Mouse (Mus musculus): Measurements from ENCODE around the gene Gm20388. TPM values are rescaled to one million over a fixed set of nuclear protein-coding genes. Genes with fewer than 3 reads are reported as not detected.

The Gm20388 gene
- polyA plus RNA-seq, 1 experiment, result 10.6 TPM

- peak; percentile 72 for TF ChIP-seq CTCF (IDR thresholded peaks at IDR 0.05; ENCODE audit: control insufficient read depth, insufficient read depth, low read length)
- TF ChIP-seq POLR2A (IDR thresholded peaks at IDR 0.05; ENCODE audit: borderline replicate concordance, control insufficient read depth, low read depth, low read length), result no peak
- WGBS, result 42% methylated on average over 8 of the region's 8 CpGs
- no peak overlapping the region for H3K27ac ChIP-seq (ENCODE audit: control insufficient read depth, insufficient read depth, low read depth, low read length, poor library complexity)
Observed at GRCm38 (mm10) chr8:122162992-122163391, 2252.4 kb downstream of the Gm20388 start.

DNA sequence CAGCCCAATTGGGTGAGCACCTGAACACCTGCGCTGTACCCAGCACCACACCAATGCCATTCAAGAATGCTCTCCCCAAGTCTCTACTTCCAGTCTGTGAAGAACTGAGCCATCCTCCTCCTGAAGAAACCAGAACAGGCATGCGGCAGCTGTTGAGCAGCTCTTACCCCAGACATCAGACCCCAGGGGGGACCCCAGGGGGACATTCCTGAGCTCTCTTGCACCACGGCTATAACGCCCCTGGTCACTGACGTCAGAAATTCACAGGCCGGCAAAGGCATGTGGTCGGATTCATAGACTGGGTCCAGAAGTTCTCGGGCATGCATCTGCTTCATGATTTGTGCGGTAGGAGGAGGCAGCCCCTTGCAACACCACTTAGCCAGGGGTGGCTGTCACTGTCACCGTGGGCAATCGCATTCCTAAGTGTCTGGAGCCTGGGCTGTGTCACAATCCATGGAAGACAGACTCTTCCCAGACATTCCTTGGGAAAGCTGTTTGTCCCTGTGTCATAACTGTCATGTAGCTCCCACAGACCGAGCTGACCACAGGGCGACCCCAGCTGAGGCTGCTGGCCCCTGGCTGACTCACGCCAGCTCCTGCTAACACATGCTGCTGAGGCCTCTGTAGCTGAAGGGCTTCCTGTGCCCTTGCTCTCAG is 2256.7 kb downstream of the Gm20388 start:
- TF ChIP-seq POLR2A (IDR thresholded peaks at IDR 0.05; ENCODE audit: borderline replicate concordance, control insufficient read depth, low read depth, low read length) (no peak), CTCF (IDR thresholded peaks at IDR 0.05; ENCODE audit: control insufficient read depth, insufficient read depth, low read length) (no peak)
- 80% methylated on average over 14 of the region's 14 CpGs for WGBS
- no peak overlapping the region for H3K27ac ChIP-seq (ENCODE audit: control insufficient read depth, insufficient read depth, low read depth, low read length, poor library complexity)
- no peaks in the 10 kb centered on the region for H3K4me1 ChIP-seq (ENCODE audit: control insufficient read depth, insufficient read depth, low read length)
- no peak overlapping the region for H3K4me3 ChIP-seq (replicated peaks; ENCODE audit: control insufficient read depth, low read depth, low read length)

More at GRCm38 (mm10) chr8:122162992-122163391, 2252.4 kb downstream of the Gm20388 start:
- Histone ChIP-seq H3K4me1 (ENCODE audit: control insufficient read depth, insufficient read depth, low read length) (no peaks in the 10 kb centered on the region), H3K4me3 (replicated peaks; ENCODE audit: control insufficient read depth, low read depth, low read length) (no peak overlapping the region)

DNA sequence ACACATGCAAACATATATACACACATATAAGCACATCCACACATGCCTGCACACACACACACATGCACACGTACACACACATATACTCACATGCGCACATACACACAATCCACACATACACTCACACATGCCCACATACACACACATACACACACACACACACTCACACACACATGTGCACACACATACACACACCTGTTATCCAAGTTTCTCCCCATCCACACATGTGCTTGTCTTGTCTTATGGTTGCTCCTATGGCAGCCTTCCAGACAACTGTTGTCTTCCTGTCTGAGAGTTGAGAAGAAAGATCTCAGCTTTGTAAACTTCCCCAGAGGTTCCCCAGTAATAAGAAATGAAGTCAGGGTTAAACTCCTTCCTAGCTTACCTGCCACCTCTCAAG is 2258.8 kb downstream of the Gm20388 start:
- no peaks in the 10 kb centered on the region for H3K4me1 ChIP-seq (ENCODE audit: control insufficient read depth, insufficient read depth, low read length)
- H3K4me3 ChIP-seq (replicated peaks; ENCODE audit: control insufficient read depth, low read depth, low read length), result no peak overlapping the region
- no peak overlapping the region for H3K27ac ChIP-seq (ENCODE audit: control insufficient read depth, insufficient read depth, low read depth, low read length, poor library complexity)
- TF ChIP-seq CTCF (IDR thresholded peaks at IDR 0.05; ENCODE audit: control insufficient read depth, insufficient read depth, low read length) (no peak), POLR2A (IDR thresholded peaks at IDR 0.05; ENCODE audit: borderline replicate concordance, control insufficient read depth, low read depth, low read length) (no peak)
- 98% methylated on average over 2 of the region's 2 CpGs for WGBS

GRCm38 (mm10) chr8:122171823-122172222 is 2261.2 kb downstream of the Gm20388 start:
- 68% methylated on average over 4 of the region's 4 CpGs for WGBS
- TF ChIP-seq POLR2A (IDR thresholded peaks at IDR 0.05; ENCODE audit: borderline replicate concordance, control insufficient read depth, low read depth, low read length), result no peak
- no peak for TF ChIP-seq CTCF (IDR thresholded peaks at IDR 0.05; ENCODE audit: control insufficient read depth, insufficient read depth, low read length)
- no peak overlapping the region for H3K4me3 ChIP-seq (replicated peaks; ENCODE audit: control insufficient read depth, low read depth, low read length)

DNA sequence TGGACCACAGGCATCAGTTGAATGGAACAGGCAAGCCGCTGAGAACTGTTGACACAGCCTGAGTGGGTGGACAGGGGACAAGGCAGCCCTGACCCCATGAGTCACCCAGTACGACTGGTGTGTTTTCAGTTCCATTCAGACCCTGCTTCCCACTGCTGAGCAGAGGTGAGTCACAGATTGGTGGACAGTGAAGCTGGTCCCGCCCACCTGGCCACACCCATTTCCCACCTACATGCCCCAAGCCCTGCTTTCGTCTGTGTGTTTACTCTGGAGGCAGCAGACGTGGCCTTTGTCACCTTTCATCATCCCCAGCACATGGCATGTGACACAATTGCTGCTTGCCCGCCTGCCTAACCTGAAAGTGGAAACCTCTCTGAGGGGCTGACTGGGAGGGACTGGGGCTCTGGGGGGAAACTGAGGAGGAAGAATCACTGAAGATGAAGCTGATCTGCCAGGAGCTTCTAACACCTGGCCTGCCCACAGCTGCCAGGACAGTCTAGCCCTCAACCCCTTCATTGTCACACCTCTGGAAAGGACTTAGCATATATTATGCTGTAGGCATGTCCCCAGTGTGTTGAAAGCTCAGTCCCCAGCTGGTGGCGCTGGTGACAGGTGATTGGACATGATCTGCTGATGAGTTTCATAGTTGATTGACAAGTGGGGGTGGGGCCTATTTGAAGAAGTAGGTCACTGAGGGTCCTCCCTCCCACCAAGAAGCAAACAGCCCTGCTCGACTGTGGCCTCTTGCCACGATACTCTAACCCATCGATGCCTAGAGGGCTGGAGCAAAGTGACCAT is 2263.7 kb downstream of the Gm20388 start:
- TF ChIP-seq CTCF (IDR thresholded peaks at IDR 0.05; ENCODE audit: control insufficient read depth, insufficient read depth, low read length) (no peak), POLR2A (IDR thresholded peaks at IDR 0.05; ENCODE audit: borderline replicate concordance, control insufficient read depth, low read depth, low read length) (no peak)
- Histone ChIP-seq H3K4me3 (replicated peaks; ENCODE audit: control insufficient read depth, low read depth, low read length) (no peak overlapping the region), H3K27ac (ENCODE audit: control insufficient read depth, insufficient read depth, low read depth, low read length, poor library complexity) (no peak overlapping the region), H3K4me1 (ENCODE audit: control insufficient read depth, insufficient read depth, low read length) (no peaks in the 10 kb centered on the region)
- 33% methylated on average over 10 of the region's 10 CpGs for WGBS

More at GRCm38 (mm10) chr8:122171823-122172222, 2261.2 kb downstream of the Gm20388 start:
- Histone ChIP-seq H3K27ac (ENCODE audit: control insufficient read depth, insufficient read depth, low read depth, low read length, poor library complexity) (no peak overlapping the region), H3K4me1 (ENCODE audit: control insufficient read depth, insufficient read depth, low read length) (no peaks in the 10 kb centered on the region)

DNA sequence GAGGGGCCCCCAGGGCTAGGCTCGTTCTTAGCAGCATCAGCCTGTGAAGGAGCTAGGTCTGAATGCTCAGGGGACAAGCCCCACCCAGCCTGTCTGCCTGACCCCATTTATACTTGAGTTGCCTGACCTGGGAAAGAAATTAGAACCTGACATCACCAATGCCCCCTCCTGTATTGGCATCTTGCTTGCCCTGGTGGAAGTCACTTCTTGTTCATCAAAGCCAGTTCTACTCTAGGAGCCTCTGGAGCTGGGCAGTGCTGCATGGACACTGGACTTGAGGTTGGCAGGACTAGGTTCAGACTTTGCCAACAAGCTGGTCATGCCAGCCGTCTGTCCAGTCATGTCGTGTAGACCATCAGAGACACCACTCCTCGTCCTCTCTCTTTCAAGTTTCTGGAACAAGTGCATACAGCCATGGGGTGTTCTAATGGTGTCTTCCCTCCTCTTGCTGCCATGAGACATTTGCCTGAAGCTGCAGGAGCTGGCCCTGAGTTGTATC is 2267.8 kb downstream of the Gm20388 start:
- TF ChIP-seq CTCF (IDR thresholded peaks at IDR 0.05; ENCODE audit: control insufficient read depth, insufficient read depth, low read length), result no peak
- no peak overlapping the region for H3K4me3 ChIP-seq (replicated peaks; ENCODE audit: control insufficient read depth, low read depth, low read length)
- H3K4me1 ChIP-seq (ENCODE audit: control insufficient read depth, insufficient read depth, low read length), result no peaks in the 10 kb centered on the region
- WGBS, result 74% methylated on average over 4 of the region's 4 CpGs
- H3K27ac ChIP-seq (ENCODE audit: control insufficient read depth, insufficient read depth, low read depth, low read length, poor library complexity), result no peak overlapping the region

- WGBS, result 71% methylated on average over 7 of the region's 7 CpGs
- Histone ChIP-seq H3K4me3 (replicated peaks; ENCODE audit: control insufficient read depth, low read depth, low read length) (no peak overlapping the region), H3K4me1 (ENCODE audit: control insufficient read depth, insufficient read depth, low read length) (no peaks in the 10 kb centered on the region), H3K27ac (ENCODE audit: control insufficient read depth, insufficient read depth, low read depth, low read length, poor library complexity) (no peak overlapping the region)
- no peak for TF ChIP-seq POLR2A (IDR thresholded peaks at IDR 0.05; ENCODE audit: borderline replicate concordance, control insufficient read depth, low read depth, low read length)
- TF ChIP-seq CTCF (IDR thresholded peaks at IDR 0.05; ENCODE audit: control insufficient read depth, insufficient read depth, low read length), result no peak
Observed at GRCm38 (mm10) chr8:122179354-122179753, 2268.7 kb downstream of the Gm20388 start.

GRCm38 (mm10) chr8:122180116-122180515 is 2269.5 kb downstream of the Gm20388 start:
- H3K27ac ChIP-seq (ENCODE audit: control insufficient read depth, insufficient read depth, low read depth, low read length, poor library complexity), result no peak overlapping the region
- 86% methylated on average over 9 of the region's 9 CpGs for WGBS
- no peak for TF ChIP-seq POLR2A (IDR thresholded peaks at IDR 0.05; ENCODE audit: borderline replicate concordance, control insufficient read depth, low read depth, low read length)
- no peak for TF ChIP-seq CTCF (IDR thresholded peaks at IDR 0.05; ENCODE audit: control insufficient read depth, insufficient read depth, low read length)
- H3K4me1 ChIP-seq (ENCODE audit: control insufficient read depth, insufficient read depth, low read length), result no peaks in the 10 kb centered on the region
- no peak overlapping the region for H3K4me3 ChIP-seq (replicated peaks; ENCODE audit: control insufficient read depth, low read depth, low read length)

All from bone marrow, adult 2 months (tissue).